11 mouse cellular contexts compared by ENCODE assay signal in the genomic region with DNA sequence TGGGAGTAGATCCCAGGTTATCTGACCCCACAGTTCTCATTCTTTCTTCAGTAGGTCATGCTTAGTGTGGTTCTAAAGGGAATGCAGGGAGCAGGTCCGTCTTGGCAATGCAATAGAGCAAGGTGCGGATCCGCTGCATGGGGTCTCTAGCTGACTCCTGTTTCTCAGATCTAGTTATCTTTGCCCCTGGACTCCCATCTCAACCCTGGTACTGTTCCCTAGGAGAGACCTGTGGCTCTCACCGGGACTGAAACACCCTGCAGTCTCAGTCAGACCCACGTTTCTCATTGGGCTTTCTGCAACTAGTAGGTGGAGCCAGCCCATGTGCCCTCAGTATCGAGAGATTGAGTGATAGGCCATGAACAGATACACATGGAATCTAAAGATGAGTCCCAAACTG. TPM values are rescaled to one million over a fixed set of nuclear protein-coding genes. Genes with fewer than 3 reads are reported as not detected.
DNase-seq lines count a peak whose midpoint lies in the region; ATAC-seq and TF ChIP-seq lines count a peak whose summit lies in the region.
"Had no signal": no experiment of that assay in that cellular context is flagged by ENCODE, and none has a peak within 500 bp of the region (broad histone marks: within the 10 kb centered on the region; RNA-seq: fewer than 3 reads in every experiment).

No protein-coding gene starts in this region.

- H3K27me3 ChIP-seq in heart, embryonic 14.5 days (ENCODE audit: control insufficient read depth, insufficient read depth, low read length): no peaks in the 10 kb centered on the region
- no peaks in the 10 kb centered on the region for H3K27me3 ChIP-seq in lung, postnatal 0 days (replicated peaks; ENCODE audit: insufficient read depth, low read length)
- H3K27me3 ChIP-seq in heart, postnatal 0 days (ENCODE audit: control insufficient read depth, insufficient read depth, low read length): no peaks in the 10 kb centered on the region

- peak overlapping the region; percentile 83; the same call in 1 of the 2 replicates for H3K4me2 ChIP-seq in heart, embryonic 14.5 days (ENCODE audit: low read length)
- no peak overlapping the region for H3K4me2 ChIP-seq in lung, postnatal 0 days (replicated peaks; ENCODE audit: low read depth, low read length)
- peak overlapping the region; percentile 60 for H3K4me2 ChIP-seq in heart, postnatal 0 days (ENCODE audit: low read depth, low read length)

- 47% methylated on average over 6 of the region's 6 CpGs for WGBS in heart, embryonic 14.5 days
- WGBS in lung, postnatal 0 days: 52% methylated on average over 6 of the region's 6 CpGs
- WGBS in heart, postnatal 0 days: 45% methylated on average over 6 of the region's 6 CpGs

- H3K27ac ChIP-seq in heart, embryonic 14.5 days (replicated peaks in 1 of 2; ENCODE audit: control insufficient read depth in 1 of 2, insufficient read depth in 1 of 2, low read depth in 2 of 2, low read length in 2 of 2): peak overlapping the region; percentile 36 to 86
- H3K27ac ChIP-seq in lung, postnatal 0 days (ENCODE audit: low read length): peak overlapping the region; percentile 38; the same call in 1 of the 2 replicates
- H3K27ac ChIP-seq in heart, postnatal 0 days (ENCODE audit: low read depth): peak overlapping the region; percentile 91
- H3K27ac ChIP-seq: hindbrain, postnatal 0 days had no signal

- no peak for ATAC-seq in heart, embryonic 14.5 days (ENCODE audit: insufficient number of reproducible peaks, insufficient read depth, low FRiP score, low read depth)
- ATAC-seq in lung, postnatal 0 days: no peak
- ATAC-seq in heart, postnatal 0 days (ENCODE audit: insufficient read depth, low read depth): no peak
- ATAC-seq: activated CD4-positive, CD25-positive, alpha-beta regulatory T cell, adult 4 months; hindbrain, postnatal 0 days had no signal

- H3K4me3 ChIP-seq in heart, embryonic 14.5 days (ENCODE audit: control insufficient read depth in 1 of 2, insufficient read depth in 1 of 2, low read depth in 1 of 2, low read length in 2 of 2): no peak overlapping the region
- H3K4me3 ChIP-seq in lung, postnatal 0 days (ENCODE audit: low read depth, low read length): no peak overlapping the region
- H3K4me3 ChIP-seq in heart, postnatal 0 days (ENCODE audit: low read depth, low read length): no peak overlapping the region

- TF ChIP-seq EP300 in lung, postnatal 0 days (IDR thresholded peaks at IDR 0.05): no peak
- TF ChIP-seq EP300 in heart, postnatal 0 days (IDR thresholded peaks at IDR 0.05; ENCODE audit: low read depth): no peak

- H3K9ac ChIP-seq in heart, embryonic 14.5 days (ENCODE audit: low read length): peak overlapping the region; percentile 64
- H3K9ac ChIP-seq in lung, postnatal 0 days (replicated peaks; ENCODE audit: low read depth): no peak overlapping the region
- no peak overlapping the region for H3K9ac ChIP-seq in heart, postnatal 0 days (replicated peaks; ENCODE audit: low read depth, low read length)

- no peaks in the 10 kb centered on the region for H3K9me3 ChIP-seq in heart, embryonic 14.5 days (ENCODE audit: control insufficient read depth, low read length)
- no peaks in the 10 kb centered on the region for H3K9me3 ChIP-seq in lung, postnatal 0 days (ENCODE audit: low read length)
- no peaks in the 10 kb centered on the region for H3K9me3 ChIP-seq in heart, postnatal 0 days (replicated peaks; ENCODE audit: control insufficient read depth, low read length)

- intact Hi-C loops in heart, postnatal 10 days (cut with DNase I): no loop called here

- peaks cover 11% of the 10 kb centered on the region for H3K36me3 ChIP-seq in heart, embryonic 14.5 days (ENCODE audit: control insufficient read depth, insufficient read depth, low read length)
- H3K36me3 ChIP-seq in lung, postnatal 0 days (ENCODE audit: insufficient read depth, low read length): no peaks in the 10 kb centered on the region
- no peaks in the 10 kb centered on the region for H3K36me3 ChIP-seq in heart, postnatal 0 days (replicated peaks; ENCODE audit: control insufficient read depth, insufficient read depth, low read length)

- no peak for TF ChIP-seq CTCF in lung, postnatal 0 days (IDR thresholded peaks at IDR 0.05)
- no peak for TF ChIP-seq CTCF in heart, postnatal 0 days (IDR thresholded peaks at IDR 0.05; ENCODE audit: low read depth)

- H3K4me1 ChIP-seq in heart, embryonic 14.5 days (ENCODE audit: control insufficient read depth in 2 of 2, insufficient read depth in 2 of 2, low read length in 2 of 2): peaks cover 94 to 97% of the 10 kb centered on the region in 2 experiments
- H3K4me1 ChIP-seq in lung, postnatal 0 days (ENCODE audit: insufficient read depth, low read depth, low read length): peaks cover 64% of the 10 kb centered on the region
- peaks cover 96% of the 10 kb centered on the region for H3K4me1 ChIP-seq in heart, postnatal 0 days (ENCODE audit: control insufficient read depth, insufficient read depth)

- no peak for DNase-seq in heart, postnatal 10 days
- DNase-seq in lung, postnatal 0 days (ENCODE audit: low spot score): no peak
- no peak for DNase-seq in lung, adult 18-20 months
- DNase-seq in heart, postnatal 0 days (ENCODE audit: low spot score): no peak
- no peak for DNase-seq in left cerebral cortex, adult 11 months (ENCODE audit: low spot score)
- no peak for DNase-seq in adrenal gland, adult 2 months

RNA-seq across cellular contexts. Expression of gene Hspg2, which starts 9.0 kb away (rescaled TPM):
- polyA plus RNA-seq in heart, embryonic 14.5 days (2014; fragmentation: Nextera tagmentation; extraction: Ambion mirVana): 67.5 and 68.3 TPM in 2 replicates
- total RNA-seq in heart, postnatal 10 days (2021): 100 to 1,000 TPM; 524 to 560 TPM
- polyA plus RNA-seq in lung, postnatal 0 days (2015; fragmentation: Nextera tagmentation; extraction: Ambion mirVana): 20.2 and 25.3 TPM in 2 replicates
- 473 and 516 TPM in 2 replicates for total RNA-seq in heart, postnatal 0 days (2014; rRNA removed; ENCODE audit: low replicate concordance)
- 41.2 and 42.4 TPM in 2 replicates for polyA plus RNA-seq in heart, postnatal 0 days (2015; fragmentation: Nextera tagmentation; extraction: Ambion mirVana)
- total RNA-seq in adrenal gland, adult 2 months (2021): 100 to 1,000 TPM in 1 of 2 experiments, 10 to 100 TPM in 1; 87.4 to 150 TPM
- 122 and 125 TPM in 2 replicates for polyA plus RNA-seq in adrenal gland, adult 2 months (2012; rRNA removed)
- polyA plus RNA-seq: activated CD4-positive, CD25-positive, alpha-beta regulatory T cell, adult 4 months had no signal

RNA-seq across cellular contexts. Expression of gene 1700013G24Rik, which starts 24.5 kb away (rescaled TPM):
- not detected in 2 replicates for polyA plus RNA-seq in heart, embryonic 14.5 days (2014; fragmentation: Nextera tagmentation; extraction: Ambion mirVana)
- not detected for total RNA-seq in heart, postnatal 10 days (2021)
- polyA plus RNA-seq in lung, postnatal 0 days (2015; fragmentation: Nextera tagmentation; extraction: Ambion mirVana): not detected in 2 replicates
- total RNA-seq in heart, postnatal 0 days (2014; rRNA removed; ENCODE audit: low replicate concordance): not detected in 2 replicates
- not detected in 2 replicates for polyA plus RNA-seq in heart, postnatal 0 days (2015; fragmentation: Nextera tagmentation; extraction: Ambion mirVana)
- not detected for total RNA-seq in adrenal gland, adult 2 months (2021)
- polyA plus RNA-seq in adrenal gland, adult 2 months (2012; rRNA removed): not detected in 2 replicates
- total RNA-seq: hindbrain, postnatal 0 days; layer of hippocampus, postnatal 14 days; midbrain, postnatal 0 days had no signal
- polyA plus RNA-seq: activated CD4-positive, CD25-positive, alpha-beta regulatory T cell, adult 4 months; hindbrain, postnatal 0 days; midbrain, postnatal 0 days had no signal

RNA-seq across cellular contexts. Expression of gene Cela3b, which starts 47.3 kb away (rescaled TPM):
- polyA plus RNA-seq in heart, embryonic 14.5 days (2014; fragmentation: Nextera tagmentation; extraction: Ambion mirVana): not detected in 2 replicates
- not detected for total RNA-seq in heart, postnatal 10 days (2021)
- polyA plus RNA-seq in lung, postnatal 0 days (2015; fragmentation: Nextera tagmentation; extraction: Ambion mirVana): not detected in 2 replicates
- total RNA-seq in heart, postnatal 0 days (2014; rRNA removed; ENCODE audit: low replicate concordance): not detected in 2 replicates
- not detected in 2 replicates for polyA plus RNA-seq in heart, postnatal 0 days (2015; fragmentation: Nextera tagmentation; extraction: Ambion mirVana)
- not detected for total RNA-seq in adrenal gland, adult 2 months (2021)
- polyA plus RNA-seq in adrenal gland, adult 2 months (2012; rRNA removed): 0.16 and 0.33 TPM in 2 replicates
- total RNA-seq: hindbrain, postnatal 0 days; layer of hippocampus, postnatal 14 days; midbrain, postnatal 0 days had no signal
- polyA plus RNA-seq: activated CD4-positive, CD25-positive, alpha-beta regulatory T cell, adult 4 months; hindbrain, postnatal 0 days; midbrain, postnatal 0 days had no signal

Comparison
In these comparisons a context has a peak if more than half of its experiments do, and no peak if none do; other contexts are left out.
1. H3K27ac ChIP-seq: peak in every context shown above with its lines; median percentile 91 in heart, postnatal 0 days; 61 in heart, embryonic 14.5 days; 38 in lung, postnatal 0 days.